Mouse (Mus musculus) MEL (cell line): ENCODE measurements around the gene Pip4k2b. TPM values are rescaled to one million over a fixed set of nuclear protein-coding genes. Genes with fewer than 3 reads are reported as not detected.

Experiments
- DNase-seq: peaks from one replicate; pipeline ENCODE4 v3.0.0; 2011; ENCODE audit warnings: low read depth, low spot score
- H3K27ac ChIP-seq: 2 replicates; pipeline ENCODE4 v1.5.1; 2012; ENCODE audit warnings: low read depth, mild to moderate bottlenecking, control low read depth, low read length, moderate library complexity; ENCODE audit not compliant: control insufficient read depth
- H3K27me3 ChIP-seq, 2 experiments: fragments of 150-350 bp in 1 of 2; sonication (generic) in 1 of 2; 2 replicates each; pipeline ENCODE4 v1.6.1; 2012; ENCODE audit warnings: low read length in 2 of 2, mild to moderate bottlenecking in 2 of 2, improper control_type of control experiment in 1 of 2, moderate library complexity in 1 of 2; ENCODE audit not compliant: insufficient read depth in 2 of 2, control insufficient read depth in 1 of 2
- H3K36me3 ChIP-seq, 2 experiments: 2 replicates each; pipeline ENCODE4 v1.6.1; 2012 to 2014; ENCODE audit warnings: low read length in 2 of 2, improper control_type of control experiment in 1 of 2, inconsistent platforms in 1 of 2, mild to moderate bottlenecking in 1 of 2; ENCODE audit not compliant: insufficient read depth in 2 of 2, control insufficient read depth in 1 of 2
- H3K4me1 ChIP-seq, 2 experiments: fragments of 150-350 bp in 1 of 2; sonication (generic) in 1 of 2; 2 replicates each; pipeline ENCODE4 v1.6.1; 2012; ENCODE audit warnings: low read length in 2 of 2, improper control_type of control experiment in 1 of 2, mild to moderate bottlenecking in 1 of 2; ENCODE audit not compliant: insufficient read depth in 2 of 2, control insufficient read depth in 1 of 2
- H3K4me3 ChIP-seq, 2 experiments: fragments of 150-350 bp in 1 of 2; sonication (generic) in 1 of 2; 2 replicates each; pipeline ENCODE4 v1.5.1; 2012; ENCODE audit warnings: low read depth in 2 of 2, low read length in 2 of 2, mild to moderate bottlenecking in 2 of 2, moderate library complexity in 2 of 2, control low read depth in 1 of 2, improper control_type of control experiment in 1 of 2; ENCODE audit not compliant: control insufficient read depth in 1 of 2, insufficient read depth in 1 of 2
- H3K79me2 ChIP-seq: 2 replicates; pipeline ENCODE4 v1.6.1; 2012; ENCODE audit warnings: mild to moderate bottlenecking, low read length, moderate library complexity; ENCODE audit not compliant: control insufficient read depth, poor library complexity, insufficient read depth
- H3K9ac ChIP-seq: 2 replicates; pipeline ENCODE4 v1.6.1; 2012; ENCODE audit warnings: low read depth, mild to moderate bottlenecking, control low read depth, low read length, moderate library complexity; ENCODE audit not compliant: control insufficient read depth, poor library complexity, severe bottlenecking
- H3K9me3 ChIP-seq: fragments of 150-350 bp; sonication (generic); replicated peaks from 2 replicates; pipeline ENCODE4 v1.6.1; 2012; ENCODE audit warnings: mild to moderate bottlenecking, low read length, improper control_type of control experiment, moderate library complexity; ENCODE audit not compliant: insufficient read depth
- CHD2 ChIP-seq: IDR thresholded peaks from 2 replicates; pipeline ENCODE4 v1.6.1; 2011; ENCODE audit warnings: low read length, improper control_type of control experiment
- E2F4 ChIP-seq: IDR thresholded peaks from 2 replicates; pipeline ENCODE4 v1.6.1; 2011; ENCODE audit warnings: low read depth, low read length, improper control_type of control experiment, borderline replicate concordance
- ELF1 ChIP-seq: IDR thresholded peaks from 2 replicates; pipeline ENCODE4 v1.6.1; 2014; ENCODE audit warnings: low read depth, mild to moderate bottlenecking, inconsistent platforms, low read length, improper control_type of control experiment, moderate library complexity
- EP300 ChIP-seq, 2 experiments: IDR thresholded peaks; 2 replicates each; pipeline ENCODE4 v1.6.1; 2011; ENCODE audit warnings: improper control_type of control experiment in 2 of 2, low read length in 2 of 2, low read depth in 1 of 2, mild to moderate bottlenecking in 1 of 2
- GABPA ChIP-seq: IDR thresholded peaks from 2 replicates; pipeline ENCODE4 v1.6.1; 2012; ENCODE audit warnings: low read depth, mild to moderate bottlenecking, inconsistent platforms, low read length, improper control_type of control experiment, moderate library complexity
- GATA1 ChIP-seq: IDR thresholded peaks from 2 replicates; pipeline ENCODE4 v1.6.1; 2011; ENCODE audit warnings: low read depth, low read length, improper control_type of control experiment
- HCFC1 ChIP-seq: IDR thresholded peaks from 2 replicates; pipeline ENCODE4 v1.6.1; 2012; ENCODE audit warnings: low read depth, mild to moderate bottlenecking, inconsistent platforms, low read length, improper control_type of control experiment, moderate library complexity
- JUND ChIP-seq: IDR thresholded peaks from 2 replicates; pipeline ENCODE4 v1.6.1; 2011; ENCODE audit warnings: low read depth, mild to moderate bottlenecking, improper control_type of control experiment, low read length
- KAT2A ChIP-seq: conservative IDR thresholded peaks from 2 replicates; pipeline ENCODE4 v1.6.1; 2012; ENCODE audit warnings: low read depth, low read length, improper control_type of control experiment, inconsistent platforms
- MAZ ChIP-seq: IDR thresholded peaks from 2 replicates; pipeline ENCODE4 v1.6.1; 2012; ENCODE audit warnings: low read depth, mild to moderate bottlenecking, inconsistent platforms, low read length, improper control_type of control experiment
- MYC ChIP-seq: IDR thresholded peaks from 2 replicates; pipeline ENCODE4 v1.6.1; 2011; ENCODE audit warnings: low read depth, mild to moderate bottlenecking, low read length, improper control_type of control experiment, moderate library complexity
- NRF1 ChIP-seq: IDR thresholded peaks from 2 replicates; pipeline ENCODE4 v1.6.1; 2014; ENCODE audit warnings: low read depth, mild to moderate bottlenecking, inconsistent platforms, low read length, improper control_type of control experiment, moderate library complexity; ENCODE audit not compliant: poor library complexity, insufficient read depth, severe bottlenecking
- POLR2AphosphoS2 ChIP-seq: IDR thresholded peaks from 2 replicates; pipeline ENCODE4 v1.6.1; 2011; ENCODE audit warnings: low read length, improper control_type of control experiment
- SIN3A ChIP-seq: IDR thresholded peaks from 2 replicates; pipeline ENCODE4 v1.6.1; 2012; ENCODE audit warnings: low read length, improper control_type of control experiment, inconsistent platforms
- TAL1 ChIP-seq: IDR thresholded peaks from 2 replicates; pipeline ENCODE4 v1.6.1; 2012; ENCODE audit warnings: mild to moderate bottlenecking, inconsistent platforms, low read length, moderate library complexity, mixed read lengths
- TCF12 ChIP-seq: IDR thresholded peaks from 2 replicates; pipeline ENCODE4 v1.6.1; 2014; ENCODE audit warnings: low read depth, mild to moderate bottlenecking, inconsistent platforms, low read length, improper control_type of control experiment, moderate library complexity
- ZC3H11A ChIP-seq: IDR thresholded peaks from 2 replicates; pipeline ENCODE4 v1.6.1; 2012; ENCODE audit warnings: low read depth, mild to moderate bottlenecking, inconsistent platforms, low read length, improper control_type of control experiment
- ZKSCAN1 ChIP-seq: IDR thresholded peaks from 2 replicates; pipeline ENCODE4 v1.6.1; 2012; ENCODE audit warnings: low read depth, mild to moderate bottlenecking, inconsistent platforms, low read length, improper control_type of control experiment, moderate library complexity
- ZMIZ1 ChIP-seq: IDR thresholded peaks from 2 replicates; pipeline ENCODE4 v1.6.1; 2012; ENCODE audit warnings: low read depth, mild to moderate bottlenecking, inconsistent platforms, low read length, improper control_type of control experiment, moderate library complexity
- polyA plus RNA-seq, 2 experiments: library from polyadenylated mRNA; stranded (reverse) in 1 of 2; unstranded in 1 of 2; fragments of >175 nt in 1 of 2; fragments of >200 nt in 1 of 2; gene quantifications; 2 replicates each; pipeline versions ENCODE4 v1.2.1 to v1.2.4; 2012; ENCODE audit warnings: low replicate concordance in 2 of 2, low read depth in 1 of 2; ENCODE audit not compliant: insufficient read length in 2 of 2, insufficient read depth in 1 of 2, missing spikeins in 1 of 2
- total RNA-seq: library from RNA; depleted of rRNA; stranded (reverse); fragments of 300-350 nt; gene quantifications from 2 replicates; pipeline ENCODE4 v1.2.3, GENCODE M21; 2012

Gene Pip4k2b
- total and polyA plus RNA-seq, 3 experiments: 40.2 to 57.3 (median 43.4) TPM

- TF ChIP-seq MAZ (no peak), GATA1 (no peak), ZMIZ1 (no peak), HCFC1 (no peak), KAT2A (no peak), JUND (no peak), NRF1 (no peak), ZC3H11A (no peak), EP300 (IDR thresholded peaks at IDR 0.05; ENCODE audit: low read depth in 1 of 2, low read length in 2 of 2) (no peak), ELF1 (no peak), TAL1 (no peak), MYC (no peak), POLR2AphosphoS2 (no peak), GABPA (no peak), CHD2 (no peak), ZKSCAN1 (no peak), E2F4 (no peak), SIN3A (no peak), TCF12 (no peak)
- TF ChIP-seq, all 39 proteins: peak for 0
- H3K4me1 ChIP-seq: peaks cover 0 to 1% of the 10 kb centered on the region in 2 experiments; a peak in 1 of 4 replicates
- no peaks in the 10 kb centered on the region; the same call in 1 of the 2 replicates for H3K79me2 ChIP-seq
- no peaks in the 10 kb centered on the region for H3K27me3 ChIP-seq
- H3K27ac ChIP-seq: no peak overlapping the region
- no peaks in the 10 kb centered on the region for H3K36me3 ChIP-seq
- H3K4me3 ChIP-seq: no peak overlapping the region
- no peaks in the 10 kb centered on the region for H3K9me3 ChIP-seq
- H3K9ac ChIP-seq: no peak overlapping the region
- DNase-seq: no peak
These were observed 74.7 kb downstream of the Pip4k2b start for GRCm38 (mm10) chr11:97669829-97670228.

DNA sequence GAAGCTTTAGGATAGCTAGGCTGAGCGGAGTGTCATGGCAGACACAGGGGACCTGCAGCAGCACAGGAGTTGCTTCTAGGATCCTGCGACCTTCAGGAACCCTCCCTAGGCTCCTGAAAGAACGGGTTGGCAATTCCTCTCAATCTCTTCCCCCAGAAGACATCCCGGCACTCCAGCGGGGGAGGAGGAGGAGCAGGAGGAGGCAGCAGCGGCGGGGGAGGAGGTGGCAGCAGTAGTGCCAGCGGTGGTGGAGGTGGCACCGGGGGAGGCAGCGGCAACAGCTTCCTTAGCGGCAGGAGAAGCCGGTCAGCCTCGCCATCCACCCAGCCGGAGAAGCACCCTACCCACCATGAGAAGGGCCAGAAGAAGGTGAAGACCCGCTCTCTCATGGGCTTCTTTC is 75.2 kb downstream of the Pip4k2b start:
- H3K79me2 ChIP-seq: no peaks in the 10 kb centered on the region; the same call in 1 of the 2 replicates
- no peaks in the 10 kb centered on the region for H3K9me3 ChIP-seq
- no peaks in the 10 kb centered on the region for H3K27me3 ChIP-seq
- DNase-seq: no peak
- no peak overlapping the region for H3K27ac ChIP-seq
- H3K9ac ChIP-seq: no peak overlapping the region
- no peak for TF ChIP-seq MYC
- no peak for TF ChIP-seq TCF12
- no peak overlapping the region for H3K4me3 ChIP-seq
- peaks cover 0 to 5% of the 10 kb centered on the region in 2 experiments; a peak in 2 of 4 replicates for H3K4me1 ChIP-seq
- no peaks in the 10 kb centered on the region; a peak in 1 of 4 replicates for H3K36me3 ChIP-seq
